Mouse (Mus musculus): ENCODE data around the gene Fryl. TPM values are rescaled to one million over a fixed set of nuclear protein-coding genes. Genes with fewer than 3 reads are reported as not detected.

Gene Fryl
- total and polyA plus RNA-seq, 3 experiments: 112 to 439 (median 147) TPM

DNA sequence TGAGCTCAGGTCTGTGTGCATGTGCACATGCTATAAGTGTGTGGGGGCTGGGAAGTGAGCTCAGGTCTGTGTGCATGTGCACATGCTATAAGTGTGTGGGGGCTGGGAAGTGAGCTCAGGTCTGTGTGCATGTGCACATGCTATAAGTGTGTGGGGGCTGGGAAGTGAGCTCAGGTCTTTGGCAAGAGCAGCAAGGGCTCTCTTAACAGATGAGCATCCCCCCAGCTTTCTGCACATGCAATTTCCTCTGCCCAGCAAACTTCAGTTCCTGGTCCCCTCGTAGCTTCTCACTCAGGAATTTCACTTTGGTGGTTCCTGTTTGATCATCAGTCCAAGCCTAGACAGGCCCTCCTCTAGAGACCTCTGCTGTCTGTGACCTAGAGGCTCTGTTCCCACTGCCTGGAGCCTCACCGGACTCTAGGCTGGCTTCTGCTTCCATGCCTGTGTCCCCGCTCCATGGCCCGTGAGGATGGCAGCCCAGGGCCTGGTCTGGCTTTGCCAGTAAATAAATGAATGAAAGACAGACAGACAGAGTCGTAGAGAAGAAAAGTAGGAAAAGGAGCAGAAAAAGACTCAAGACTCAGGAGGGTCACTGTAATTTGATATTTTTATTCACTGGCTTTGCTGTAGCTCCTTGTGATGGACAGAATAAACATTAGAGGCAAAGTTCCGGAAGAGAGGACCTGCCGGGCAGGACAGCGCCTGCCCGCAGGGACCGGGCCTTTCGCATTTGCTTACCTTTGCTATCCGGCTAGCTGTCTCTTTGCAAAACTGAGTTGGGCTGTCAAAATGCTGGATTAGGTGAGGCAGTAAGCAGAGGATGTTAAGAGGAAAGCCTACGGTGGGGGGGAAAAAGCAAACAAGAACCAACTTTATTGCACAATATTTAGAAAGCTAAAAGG, 192.4 kb downstream of the Fryl start:
- ATAC-seq (ENCODE audit: extremely low read depth, insufficient number of reproducible peaks, low FRiP score, poor library complexity, severe bottlenecking): no peak
- peaks cover 83% of the 10 kb centered on the region for H3K36me3 ChIP-seq (replicated peaks)

GRCm38 (mm10) chr5:73061506-73062155, 194.8 kb downstream of the Fryl start:
- H3K36me3 ChIP-seq (replicated peaks): peaks cover 81% of the 10 kb centered on the region
- TF ChIP-seq TAL1 (conservative IDR thresholded peaks at IDR 0.05; ENCODE audit: low read depth, low read length) (no peak), POLR2AphosphoS5 (IDR thresholded peaks at IDR 0.05; ENCODE audit: insufficient replicate concordance, low read depth, low read length) (no peak), GATA1 (IDR thresholded peaks at IDR 0.05; ENCODE audit: borderline replicate concordance, low read length) (no peak), GATA2 (IDR thresholded peaks at IDR 0.05; ENCODE audit: borderline replicate concordance, low read depth, low read length) (no peak), CTCF (IDR thresholded peaks at IDR 0.05; ENCODE audit: low read depth, low read length) (no peak)
- H3K4me3 ChIP-seq (ENCODE audit: low read depth, low read length): no peak overlapping the region
- no peak for ATAC-seq (ENCODE audit: extremely low read depth, insufficient number of reproducible peaks, low FRiP score, poor library complexity, severe bottlenecking)
- H3K4me1 ChIP-seq (ENCODE audit: insufficient read depth, low read depth, low read length): peaks cover 3% of the 10 kb centered on the region; the same call in 1 of the 2 replicates
- no peak for DNase-seq (ENCODE audit: low spot score)
- H3K9me3 ChIP-seq (replicated peaks): no peaks in the 10 kb centered on the region
- no peaks in the 10 kb centered on the region for H3K27me3 ChIP-seq (ENCODE audit: insufficient read depth, low read length)

More for the DNA sequence above, 192.4 kb downstream of the Fryl start:
- TF ChIP-seq POLR2AphosphoS5 (IDR thresholded peaks at IDR 0.05; ENCODE audit: insufficient replicate concordance, low read depth, low read length) (no peak), GATA1 (IDR thresholded peaks at IDR 0.05; ENCODE audit: borderline replicate concordance, low read length) (no peak), TAL1 (conservative IDR thresholded peaks at IDR 0.05; ENCODE audit: low read depth, low read length) (no peak)
- H3K4me1 ChIP-seq (ENCODE audit: insufficient read depth, low read depth, low read length): peaks cover 3% of the 10 kb centered on the region; the same call in 1 of the 2 replicates
- H3K4me3 ChIP-seq (ENCODE audit: low read depth, low read length): no peak overlapping the region
- H3K9me3 ChIP-seq (replicated peaks): no peaks in the 10 kb centered on the region
- no peaks in the 10 kb centered on the region for H3K27me3 ChIP-seq (ENCODE audit: insufficient read depth, low read length)
- DNase-seq (ENCODE audit: low spot score): no peak

- Histone ChIP-seq H3K27me3 (ENCODE audit: insufficient read depth, low read length) (no peaks in the 10 kb centered on the region), H3K9me3 (replicated peaks) (no peaks in the 10 kb centered on the region), H3K4me1 (ENCODE audit: insufficient read depth, low read depth, low read length) (peaks cover 3% of the 10 kb centered on the region; the same call in 1 of the 2 replicates), H3K36me3 (replicated peaks) (peaks cover 87% of the 10 kb centered on the region), H3K4me3 (ENCODE audit: low read depth, low read length) (no peak overlapping the region)
- ATAC-seq (ENCODE audit: extremely low read depth, insufficient number of reproducible peaks, low FRiP score, poor library complexity, severe bottlenecking) (no peak), DNase-seq (ENCODE audit: low spot score) (no peak)
- TF ChIP-seq GATA2 (IDR thresholded peaks at IDR 0.05; ENCODE audit: borderline replicate concordance, low read depth, low read length): no peak
- TF ChIP-seq GATA1 (IDR thresholded peaks at IDR 0.05; ENCODE audit: borderline replicate concordance, low read length): no peak
- no peak for TF ChIP-seq TAL1 (conservative IDR thresholded peaks at IDR 0.05; ENCODE audit: low read depth, low read length)
- no peak for TF ChIP-seq CTCF (IDR thresholded peaks at IDR 0.05; ENCODE audit: low read depth, low read length)
- no peak for TF ChIP-seq POLR2AphosphoS5 (IDR thresholded peaks at IDR 0.05; ENCODE audit: insufficient replicate concordance, low read depth, low read length)
Measured at GRCm38 (mm10) chr5:73056937-73057336, 199.5 kb downstream of the Fryl start.

GRCm38 (mm10) chr5:73056457-73056856, 200.0 kb downstream of the Fryl start:
- ATAC-seq (ENCODE audit: extremely low read depth, insufficient number of reproducible peaks, low FRiP score, poor library complexity, severe bottlenecking): no peak
- peaks cover 3% of the 10 kb centered on the region; the same call in 1 of the 2 replicates for H3K4me1 ChIP-seq (ENCODE audit: insufficient read depth, low read depth, low read length)
- no peak for TF ChIP-seq POLR2AphosphoS5 (IDR thresholded peaks at IDR 0.05; ENCODE audit: insufficient replicate concordance, low read depth, low read length)
- TF ChIP-seq CTCF (IDR thresholded peaks at IDR 0.05; ENCODE audit: low read depth, low read length): peak; percentile 18; the same call in 1 of the 2 replicates
- H3K9me3 ChIP-seq (replicated peaks): no peaks in the 10 kb centered on the region
- no peaks in the 10 kb centered on the region for H3K27me3 ChIP-seq (ENCODE audit: insufficient read depth, low read length)
- H3K36me3 ChIP-seq (replicated peaks): peaks cover 87% of the 10 kb centered on the region
- no peak overlapping the region for H3K4me3 ChIP-seq (ENCODE audit: low read depth, low read length)
- DNase-seq (ENCODE audit: low spot score): no peak

DNA sequence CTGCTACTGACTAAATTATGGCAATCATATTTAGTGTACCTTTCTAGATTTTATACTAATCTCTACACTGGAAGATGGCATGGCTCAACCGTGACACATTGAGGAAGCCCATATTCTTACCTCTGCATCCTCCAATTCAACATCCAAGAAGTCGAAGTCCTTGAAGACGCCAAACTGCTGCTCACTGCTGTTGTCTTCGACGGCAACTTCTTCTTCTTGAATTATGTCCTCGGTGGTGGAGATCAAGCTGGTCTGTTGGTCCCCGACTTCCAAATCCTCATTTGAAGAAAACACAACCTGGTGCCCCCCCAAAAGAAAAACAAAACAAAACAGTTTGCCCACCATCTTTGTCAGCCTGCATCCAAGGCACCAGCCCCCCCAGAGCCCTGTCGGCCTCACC, 202.5 kb downstream of the Fryl start:
- TF ChIP-seq CTCF (IDR thresholded peaks at IDR 0.05; ENCODE audit: low read depth, low read length): no peak
- TF ChIP-seq POLR2AphosphoS5 (IDR thresholded peaks at IDR 0.05; ENCODE audit: insufficient replicate concordance, low read depth, low read length): no peak
- TF ChIP-seq GATA1 (IDR thresholded peaks at IDR 0.05; ENCODE audit: borderline replicate concordance, low read length): no peak
- TF ChIP-seq TAL1 (conservative IDR thresholded peaks at IDR 0.05; ENCODE audit: low read depth, low read length): no peak
- no peak for TF ChIP-seq GATA2 (IDR thresholded peaks at IDR 0.05; ENCODE audit: borderline replicate concordance, low read depth, low read length)
- no peaks in the 10 kb centered on the region for H3K4me1 ChIP-seq (ENCODE audit: insufficient read depth, low read depth, low read length)
- ATAC-seq (ENCODE audit: extremely low read depth, insufficient number of reproducible peaks, low FRiP score, poor library complexity, severe bottlenecking): no peak
- H3K27me3 ChIP-seq (ENCODE audit: insufficient read depth, low read length): no peaks in the 10 kb centered on the region
- H3K4me3 ChIP-seq (ENCODE audit: low read depth, low read length): no peak overlapping the region
- no peaks in the 10 kb centered on the region for H3K9me3 ChIP-seq (replicated peaks)
- H3K36me3 ChIP-seq (replicated peaks): peaks cover 96% of the 10 kb centered on the region
- DNase-seq (ENCODE audit: low spot score): no peak

- no peak for ATAC-seq (ENCODE audit: extremely low read depth, insufficient number of reproducible peaks, low FRiP score, poor library complexity, severe bottlenecking)
- Histone ChIP-seq H3K27me3 (ENCODE audit: insufficient read depth, low read length) (no peaks in the 10 kb centered on the region), H3K4me3 (ENCODE audit: low read depth, low read length) (no peak overlapping the region), H3K4me1 (ENCODE audit: insufficient read depth, low read depth, low read length) (no peaks in the 10 kb centered on the region), H3K36me3 (replicated peaks) (peaks cover 93% of the 10 kb centered on the region), H3K9me3 (replicated peaks) (peaks cover 3% of the 10 kb centered on the region; the same call in 1 of the 2 replicates)
- no peak for TF ChIP-seq GATA2 (IDR thresholded peaks at IDR 0.05; ENCODE audit: borderline replicate concordance, low read depth, low read length)
- DNase-seq (ENCODE audit: low spot score): no peak
Measured at GRCm38 (mm10) chr5:73047651-73048245, 208.7 kb downstream of the Fryl start.

Measured in G1E (cell line).